Mouse (Mus musculus): Measurements from ENCODE around the gene C3. TPM values are rescaled to one million over a fixed set of nuclear protein-coding genes. Genes with fewer than 3 reads are reported as not detected.

The C3 gene
- polyA plus RNA-seq, 1 experiment from 2014 or later, result 8.2 TPM

Small RNA genes lying within 50 kb of the gene (microRNA-seq; reads per million reads assigned to microRNA genes)
- gene Mir6978, result not detected

Other genes with a start within 250 kb of the C3 start
- 0.65 and 0.88 TPM in 2 replicates for gene Acer1, start 246.0 kb downstream of the C3 start, polyA plus RNA-seq (2015; fragmentation: Nextera tagmentation; extraction: Ambion mirVana)
- gene Clpp, start 237.8 kb downstream of the C3 start, polyA plus RNA-seq (2015; fragmentation: Nextera tagmentation; extraction: Ambion mirVana), result 157 and 174 TPM in 2 replicates
- 41.7 and 43.7 TPM in 2 replicates for gene Alkbh7, start 230.8 kb downstream of the C3 start, polyA plus RNA-seq (2015; fragmentation: Nextera tagmentation; extraction: Ambion mirVana)
- gene Pspn, start 228.1 kb downstream of the C3 start, polyA plus RNA-seq (2015; fragmentation: Nextera tagmentation; extraction: Ambion mirVana), result 0.44 TPM in 1 of 2 replicates, not detected in the other
- gene Gtf2f1, start 216.8 kb downstream of the C3 start, polyA plus RNA-seq (2015; fragmentation: Nextera tagmentation; extraction: Ambion mirVana), result 57.9 and 60.9 TPM in 2 replicates
- 0.37 and 0.58 TPM in 2 replicates for gene Gm17949, start 216.7 kb downstream of the C3 start, polyA plus RNA-seq (2015; fragmentation: Nextera tagmentation; extraction: Ambion mirVana)
- 15.7 and 16.7 TPM in 2 replicates for gene Khsrp, start 196.6 kb downstream of the C3 start, polyA plus RNA-seq (2015; fragmentation: Nextera tagmentation; extraction: Ambion mirVana)
- not detected in 2 replicates for gene Slc25a41, start 186.5 kb downstream of the C3 start, polyA plus RNA-seq (2015; fragmentation: Nextera tagmentation; extraction: Ambion mirVana)
- gene Crb3, start 169.0 kb downstream of the C3 start, polyA plus RNA-seq (2015; fragmentation: Nextera tagmentation; extraction: Ambion mirVana), result 113 TPM in 2 replicates
- 5.7 and 6.7 TPM in 2 replicates for gene Slc25a23, start 168.3 kb downstream of the C3 start, polyA plus RNA-seq (2015; fragmentation: Nextera tagmentation; extraction: Ambion mirVana)
- gene Dennd1c, start 149.6 kb downstream of the C3 start, polyA plus RNA-seq (2015; fragmentation: Nextera tagmentation; extraction: Ambion mirVana), result 7.4 and 8.1 TPM in 2 replicates
- 20.3 and 22.6 TPM in 2 replicates for gene Tubb4a, start 140.4 kb downstream of the C3 start, polyA plus RNA-seq (2015; fragmentation: Nextera tagmentation; extraction: Ambion mirVana)
- 6.0 and 6.2 TPM in 2 replicates for gene Tnfsf9, start 122.8 kb downstream of the C3 start, polyA plus RNA-seq (2015; fragmentation: Nextera tagmentation; extraction: Ambion mirVana)
- not detected in 2 replicates for gene Cd70, start 78.4 kb downstream of the C3 start, polyA plus RNA-seq (2015; fragmentation: Nextera tagmentation; extraction: Ambion mirVana)
- gene Tnfsf14, start 34.0 kb downstream of the C3 start, polyA plus RNA-seq (2015; fragmentation: Nextera tagmentation; extraction: Ambion mirVana), result 0.21 and 0.43 TPM in 2 replicates
- gene Gpr108, start 20.3 kb upstream of the C3 start, polyA plus RNA-seq (2015; fragmentation: Nextera tagmentation; extraction: Ambion mirVana), result 34.9 and 37.0 TPM in 2 replicates
- gene Trip10, start 21.3 kb upstream of the C3 start, polyA plus RNA-seq (2015; fragmentation: Nextera tagmentation; extraction: Ambion mirVana), result 46.9 and 47.4 TPM in 2 replicates
- gene Vav1, start 51.0 kb upstream of the C3 start, polyA plus RNA-seq (2015; fragmentation: Nextera tagmentation; extraction: Ambion mirVana), result 2.4 and 2.8 TPM in 2 replicates
- gene Adgre1, start 130.6 kb upstream of the C3 start, polyA plus RNA-seq (2015; fragmentation: Nextera tagmentation; extraction: Ambion mirVana), result 5.8 and 6.3 TPM in 2 replicates

Data from intestine, embryonic 16.5 days (tissue).